Mouse (Mus musculus): ENCODE results near the gene Ntan1. TPM values are rescaled to one million over a fixed set of nuclear protein-coding genes. Genes with fewer than 3 reads are reported as not detected.

The Ntan1 gene
- polyA plus RNA-seq, 1 experiment: 45.9 TPM

GRCm38 (mm10) chr16:13813200-13813599, 5.4 kb upstream of the Ntan1 start:
- Histone ChIP-seq H3K36me3 (ENCODE audit: control insufficient read depth, insufficient read depth, low read length) (peaks cover 45% of the 10 kb centered on the region), H3K27me3 (ENCODE audit: control insufficient read depth, insufficient read depth, low read length) (no peaks in the 10 kb centered on the region), H3K4me1 (ENCODE audit: control insufficient read depth, insufficient read depth, insufficient read length, low read length) (peaks cover 2% of the 10 kb centered on the region; the same call in 1 of the 2 replicates), H3K4me3 (ENCODE audit: low read depth, low read length) (no peak overlapping the region), H3K27ac (ENCODE audit: insufficient read depth, low read depth, low read length) (no peak overlapping the region)
- WGBS: 94% methylated on average over 3 of the region's 3 CpGs
- TF ChIP-seq CTCF (IDR thresholded peaks at IDR 0.05; ENCODE audit: extremely low read depth, insufficient read length, insufficient replicate concordance, low read depth, low read length): no peak
- no peak for TF ChIP-seq POLR2A (IDR thresholded peaks at IDR 0.05; ENCODE audit: low read depth, low read length)

DNA sequence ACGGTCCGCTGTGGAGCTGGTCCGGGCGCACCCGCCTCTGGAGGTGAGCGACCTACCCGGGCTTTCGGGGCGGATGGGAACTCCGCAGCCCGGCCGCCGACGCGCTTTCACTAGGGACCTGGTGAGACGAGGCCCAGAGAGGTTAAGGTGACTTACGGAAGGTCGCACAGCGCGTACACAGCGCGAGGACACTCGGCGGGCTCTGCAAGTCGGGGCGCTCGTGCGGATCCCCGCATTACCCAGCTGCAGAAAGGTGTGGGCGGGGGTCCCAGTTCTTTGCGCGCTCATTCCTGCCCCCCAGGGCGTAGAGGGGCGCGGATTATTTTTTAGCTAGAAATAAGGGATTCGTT, 724 bp downstream of the Ntan1 start:
- WGBS: under 1% methylated on average over 36 of the region's 36 CpGs
- no peaks in the 10 kb centered on the region for H3K27me3 ChIP-seq (ENCODE audit: control insufficient read depth, insufficient read depth, low read length)
- TF ChIP-seq CTCF (IDR thresholded peaks at IDR 0.05; ENCODE audit: extremely low read depth, insufficient read length, insufficient replicate concordance, low read depth, low read length): no peak
- no peak for TF ChIP-seq POLR2A (IDR thresholded peaks at IDR 0.05; ENCODE audit: low read depth, low read length)
- H3K27ac ChIP-seq (ENCODE audit: insufficient read depth, low read depth, low read length): peak overlapping the region; percentile 65
- H3K4me1 ChIP-seq (ENCODE audit: control insufficient read depth, insufficient read depth, insufficient read length, low read length): peaks cover 5% of the 10 kb centered on the region; the same call in 1 of the 2 replicates
- peaks cover 3% of the 10 kb centered on the region; the same call in 1 of the 2 replicates for H3K36me3 ChIP-seq (ENCODE audit: control insufficient read depth, insufficient read depth, low read length)
- H3K4me3 ChIP-seq (ENCODE audit: low read depth, low read length): peak overlapping the region; percentile 80

GRCm38 (mm10) chr16:13819806-13820500, 1.3 kb downstream of the Ntan1 start:
- Histone ChIP-seq H3K27ac (ENCODE audit: insufficient read depth, low read depth, low read length) (no peak overlapping the region), H3K36me3 (ENCODE audit: control insufficient read depth, insufficient read depth, low read length) (no peaks in the 10 kb centered on the region), H3K4me1 (ENCODE audit: control insufficient read depth, insufficient read depth, insufficient read length, low read length) (peaks cover 5% of the 10 kb centered on the region; the same call in 1 of the 2 replicates), H3K4me3 (ENCODE audit: low read depth, low read length) (peak overlapping the region; percentile 80), H3K27me3 (ENCODE audit: control insufficient read depth, insufficient read depth, low read length) (no peaks in the 10 kb centered on the region)
- 22% methylated on average over 12 of the region's 12 CpGs for WGBS
- TF ChIP-seq POLR2A (IDR thresholded peaks at IDR 0.05; ENCODE audit: low read depth, low read length): no peak
- TF ChIP-seq CTCF (IDR thresholded peaks at IDR 0.05; ENCODE audit: extremely low read depth, insufficient read length, insufficient replicate concordance, low read depth, low read length): no peak

GRCm38 (mm10) chr16:13820771-13821170, 2.1 kb downstream of the Ntan1 start:
- TF ChIP-seq POLR2A (IDR thresholded peaks at IDR 0.05; ENCODE audit: low read depth, low read length): no peak
- TF ChIP-seq CTCF (IDR thresholded peaks at IDR 0.05; ENCODE audit: extremely low read depth, insufficient read length, insufficient replicate concordance, low read depth, low read length): no peak
- WGBS: 95% methylated on average over 5 of the region's 5 CpGs

DNA sequence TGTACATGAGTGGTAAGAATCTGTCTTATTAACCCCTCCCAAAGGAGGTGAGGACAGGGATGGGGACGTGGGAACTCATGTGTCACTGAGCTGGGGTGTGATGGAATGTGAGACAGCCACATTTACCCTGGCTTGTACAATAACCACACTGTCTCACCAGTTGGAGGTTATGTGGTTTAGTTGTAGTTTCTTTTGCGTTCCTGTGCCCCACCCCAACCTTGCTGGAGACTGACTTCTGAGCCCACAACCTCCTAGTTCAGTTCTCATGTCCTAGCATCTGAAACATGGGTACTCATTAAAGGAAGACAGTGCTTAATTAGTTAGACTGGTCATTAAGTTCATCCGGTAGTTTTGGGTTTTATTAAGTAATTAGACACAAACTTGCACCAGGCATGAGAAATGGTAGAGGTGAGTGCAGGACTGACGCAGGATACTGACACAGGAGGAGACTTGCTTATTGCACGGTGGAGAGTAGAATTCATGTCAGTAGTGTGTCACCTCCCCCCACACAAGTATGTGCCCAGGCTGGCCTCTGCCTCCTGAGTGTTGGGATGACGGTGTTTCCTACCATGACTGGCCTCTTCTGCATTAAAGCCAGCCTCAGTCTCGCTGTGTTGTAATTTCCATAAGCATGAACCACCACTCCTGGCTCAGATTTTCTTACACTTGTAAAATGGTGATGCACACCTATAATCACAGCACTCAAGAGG, 7.3 kb downstream of the Ntan1 start:
- no peaks in the 10 kb centered on the region for H3K4me1 ChIP-seq (ENCODE audit: control insufficient read depth, insufficient read depth, insufficient read length, low read length)
- no peak overlapping the region for H3K4me3 ChIP-seq (ENCODE audit: low read depth, low read length)
- H3K27ac ChIP-seq (ENCODE audit: insufficient read depth, low read depth, low read length): no peak overlapping the region

More at GRCm38 (mm10) chr16:13820771-13821170, 2.1 kb downstream of the Ntan1 start:
- Histone ChIP-seq H3K27ac (ENCODE audit: insufficient read depth, low read depth, low read length) (no peak overlapping the region), H3K27me3 (ENCODE audit: control insufficient read depth, insufficient read depth, low read length) (no peaks in the 10 kb centered on the region), H3K36me3 (ENCODE audit: control insufficient read depth, insufficient read depth, low read length) (no peaks in the 10 kb centered on the region), H3K4me1 (ENCODE audit: control insufficient read depth, insufficient read depth, insufficient read length, low read length) (peaks cover 3% of the 10 kb centered on the region; the same call in 1 of the 2 replicates), H3K4me3 (ENCODE audit: low read depth, low read length) (no peak overlapping the region)

DNA sequence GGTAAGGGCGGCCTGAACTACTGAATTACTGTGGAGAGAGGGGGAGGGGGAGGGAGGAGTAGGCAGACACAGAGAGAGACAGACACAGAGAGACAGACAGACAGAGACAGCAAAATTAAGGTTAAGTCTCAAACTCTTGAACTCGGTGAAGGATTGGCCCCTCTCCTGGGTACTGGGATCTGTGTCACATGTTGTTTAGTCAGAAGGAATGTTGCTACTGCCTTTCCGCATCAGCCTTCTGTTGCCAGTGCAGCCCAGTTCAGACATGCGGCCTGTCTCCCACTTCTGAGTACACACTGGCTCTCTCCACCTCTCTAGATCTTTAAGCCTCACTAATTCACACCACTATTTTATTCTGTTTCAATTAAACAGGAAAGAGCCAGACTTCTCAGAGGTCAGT, 7.9 kb downstream of the Ntan1 start:
- no peak overlapping the region for H3K27ac ChIP-seq (ENCODE audit: insufficient read depth, low read depth, low read length)
- peaks cover 27% of the 10 kb centered on the region for H3K36me3 ChIP-seq (ENCODE audit: control insufficient read depth, insufficient read depth, low read length)
- H3K27me3 ChIP-seq (ENCODE audit: control insufficient read depth, insufficient read depth, low read length): no peaks in the 10 kb centered on the region
- TF ChIP-seq CTCF (IDR thresholded peaks at IDR 0.05; ENCODE audit: extremely low read depth, insufficient read length, insufficient replicate concordance, low read depth, low read length): no peak
- no peak for TF ChIP-seq POLR2A (IDR thresholded peaks at IDR 0.05; ENCODE audit: low read depth, low read length)
- H3K4me3 ChIP-seq (ENCODE audit: low read depth, low read length): no peak overlapping the region
- 80% methylated on average over 4 of the region's 4 CpGs for WGBS
- peaks cover 3% of the 10 kb centered on the region for H3K4me1 ChIP-seq (ENCODE audit: control insufficient read depth, insufficient read depth, insufficient read length, low read length)

More for the DNA sequence above, 7.3 kb downstream of the Ntan1 start:
- Histone ChIP-seq H3K36me3 (ENCODE audit: control insufficient read depth, insufficient read depth, low read length) (peaks cover 27% of the 10 kb centered on the region), H3K27me3 (ENCODE audit: control insufficient read depth, insufficient read depth, low read length) (no peaks in the 10 kb centered on the region)
- WGBS: 75% methylated on average over 7 of the region's 7 CpGs
- TF ChIP-seq POLR2A (IDR thresholded peaks at IDR 0.05; ENCODE audit: low read depth, low read length) (no peak), CTCF (IDR thresholded peaks at IDR 0.05; ENCODE audit: extremely low read depth, insufficient read length, insufficient replicate concordance, low read depth, low read length) (no peak)

- Histone ChIP-seq H3K27ac (ENCODE audit: insufficient read depth, low read depth, low read length) (no peak overlapping the region), H3K4me3 (ENCODE audit: low read depth, low read length) (no peak overlapping the region), H3K36me3 (ENCODE audit: control insufficient read depth, insufficient read depth, low read length) (peaks cover 61% of the 10 kb centered on the region), H3K27me3 (ENCODE audit: control insufficient read depth, insufficient read depth, low read length) (no peaks in the 10 kb centered on the region), H3K4me1 (ENCODE audit: control insufficient read depth, insufficient read depth, insufficient read length, low read length) (peaks cover 11% of the 10 kb centered on the region)
- 95% methylated on average over 10 of the region's 10 CpGs for WGBS
- TF ChIP-seq POLR2A (IDR thresholded peaks at IDR 0.05; ENCODE audit: low read depth, low read length) (no peak), CTCF (IDR thresholded peaks at IDR 0.05; ENCODE audit: extremely low read depth, insufficient read length, insufficient replicate concordance, low read depth, low read length) (peak; percentile 26; the same call in 1 of the 2 replicates)
Observed at GRCm38 (mm10) chr16:13830444-13830843, 11.8 kb downstream of the Ntan1 start.
